Mouse (Mus musculus) R1 (cell line): ENCODE measurements around the gene Ctnna2.
A peak's percentile ranks its signal among the peaks of the same experiment; 100 is the strongest.

Source experiments
- DNase-seq: peaks from one replicate; pipeline ENCODE4 v3.0.0-alpha.2; 2018; ENCODE audit warnings: low read depth, low spot score

Gene Ctnna2

GRCm38 (mm10) chr6:77286317-77286716 lies 693.2 kb downstream of the Ctnna2 start:
- DNase-seq, result no peak

GRCm38 (mm10) chr6:77278794-77279193 lies 700.7 kb downstream of the Ctnna2 start:
- DNase-seq, result no peak

- no peak for DNase-seq
Measured at GRCm38 (mm10) chr6:77265163-77265562, 714.3 kb downstream of the Ctnna2 start.

- no peak for DNase-seq
Measured at GRCm38 (mm10) chr6:77257358-77258105, 722.0 kb downstream of the Ctnna2 start.

- DNase-seq, result no peak
Measured at GRCm38 (mm10) chr6:77256348-77256747, 723.2 kb downstream of the Ctnna2 start.

- no peak for DNase-seq
Measured at GRCm38 (mm10) chr6:77253480-77253879, 726.0 kb downstream of the Ctnna2 start.

GRCm38 (mm10) chr6:77243541-77244231 lies 735.8 kb downstream of the Ctnna2 start:
- DNase-seq, result peak; percentile 67

GRCm38 (mm10) chr6:77242601-77243406 lies 736.7 kb downstream of the Ctnna2 start, which contains the start of gene Lrrtm1:
Gene Lrrtm1, plus strand, starts transcription at chr6:77242689.
- DNase-seq, result peak; percentile 44

GRCm38 (mm10) chr6:77240426-77240825 lies 739.1 kb downstream of the Ctnna2 start:
- no peak for DNase-seq

- DNase-seq, result no peak
Measured at GRCm38 (mm10) chr6:77222849-77223638, 756.5 kb downstream of the Ctnna2 start.

- no peak for DNase-seq
Measured at GRCm38 (mm10) chr6:77220776-77221175, 758.7 kb downstream of the Ctnna2 start.

- DNase-seq, result peak; percentile 38
Measured at GRCm38 (mm10) chr6:77218875-77219274, 760.6 kb downstream of the Ctnna2 start.

- DNase-seq, result no peak
Measured at GRCm38 (mm10) chr6:77215322-77215721, 764.2 kb downstream of the Ctnna2 start.

- DNase-seq, result no peak
Measured at GRCm38 (mm10) chr6:77213757-77214409, 765.6 kb downstream of the Ctnna2 start.

GRCm38 (mm10) chr6:77209929-77210328 lies 769.6 kb downstream of the Ctnna2 start:
- no peak for DNase-seq

- DNase-seq, result no peak
Measured at GRCm38 (mm10) chr6:77209183-77209582, 770.3 kb downstream of the Ctnna2 start.

GRCm38 (mm10) chr6:77199375-77199774 lies 780.1 kb downstream of the Ctnna2 start:
- DNase-seq, result peak; percentile 16

GRCm38 (mm10) chr6:77196650-77197049 lies 782.8 kb downstream of the Ctnna2 start:
- DNase-seq, result no peak

- peak; percentile 76 for DNase-seq
Measured at GRCm38 (mm10) chr6:77191635-77192034, 787.9 kb downstream of the Ctnna2 start.

- DNase-seq, result no peak
Measured at GRCm38 (mm10) chr6:77188628-77189027, 790.9 kb downstream of the Ctnna2 start.

GRCm38 (mm10) chr6:77185751-77186150 lies 793.7 kb downstream of the Ctnna2 start:
- DNase-seq, result no peak
